Mouse (Mus musculus): ENCODE data around the gene Slc38a3. TPM values are rescaled to one million over a fixed set of nuclear protein-coding genes. Genes with fewer than 3 reads are reported as not detected.

Gene Slc38a3
- polyA plus RNA-seq, 1 experiment from 2014 or later, result 2.9 TPM

GRCm38 (mm10) chr9:107626158-107626843 lies 43.0 kb downstream of the Slc38a3 start:
- H3K27ac ChIP-seq (ENCODE audit: poor library complexity, severe bottlenecking), result peak overlapping the region; percentile 88
- peaks cover 85% of the 10 kb centered on the region for H3K4me1 ChIP-seq (replicated peaks)
- 0 out of 2 replicates have a peak, but pooled peaks have one; percentile 3 for ATAC-seq (ENCODE audit: insufficient number of reproducible peaks, low FRiP score)
- peaks cover 51% of the 10 kb centered on the region for H3K36me3 ChIP-seq
- WGBS, result 50% methylated on average over 15 of the region's 15 CpGs
- peak overlapping the region; percentile 47 for H3K4me2 ChIP-seq
- no peaks in the 10 kb centered on the region for H3K27me3 ChIP-seq (replicated peaks)
- no peaks in the 10 kb centered on the region for H3K9me3 ChIP-seq (replicated peaks)
- H3K9ac ChIP-seq, result peak overlapping the region; percentile 68; the same call in 1 of the 2 replicates
- no peak overlapping the region for H3K4me3 ChIP-seq

- no peak overlapping the region for H3K4me3 ChIP-seq
- no peak overlapping the region for H3K9ac ChIP-seq
- no peaks in the 10 kb centered on the region for H3K27me3 ChIP-seq (replicated peaks)
- H3K27ac ChIP-seq (ENCODE audit: poor library complexity, severe bottlenecking), result peak overlapping the region; percentile 88
- H3K4me1 ChIP-seq (replicated peaks), result peaks cover 84% of the 10 kb centered on the region
- no peak for ATAC-seq (ENCODE audit: insufficient number of reproducible peaks, low FRiP score)
- H3K9me3 ChIP-seq (replicated peaks), result no peaks in the 10 kb centered on the region
- 91% methylated on average over 12 of the region's 12 CpGs for WGBS
- H3K4me2 ChIP-seq, result no peak overlapping the region
- peaks cover 51% of the 10 kb centered on the region for H3K36me3 ChIP-seq
These were observed 43.8 kb downstream of the Slc38a3 start for GRCm38 (mm10) chr9:107625351-107626128.

- H3K9me3 ChIP-seq (replicated peaks), result no peaks in the 10 kb centered on the region
- H3K4me2 ChIP-seq, result no peak overlapping the region
- 0 out of 2 replicates have a peak overlapping the region, but pooled peaks have one; percentile 39 for H3K9ac ChIP-seq
- 86% methylated on average over 3 of the region's 3 CpGs for WGBS
- H3K27me3 ChIP-seq (replicated peaks), result no peaks in the 10 kb centered on the region
- H3K36me3 ChIP-seq, result peaks cover 56% of the 10 kb centered on the region
- no peak for ATAC-seq (ENCODE audit: insufficient number of reproducible peaks, low FRiP score)
- H3K27ac ChIP-seq (ENCODE audit: poor library complexity, severe bottlenecking), result no peak overlapping the region; the same call in 1 of the 2 replicates
- no peak overlapping the region for H3K4me3 ChIP-seq
- peaks cover 84% of the 10 kb centered on the region for H3K4me1 ChIP-seq (replicated peaks)
These were observed 44.4 kb downstream of the Slc38a3 start for GRCm38 (mm10) chr9:107624951-107625350.

- Histone ChIP-seq H3K4me1 (replicated peaks) (peaks cover 84% of the 10 kb centered on the region), H3K9me3 (replicated peaks) (no peaks in the 10 kb centered on the region), H3K9ac (no peak overlapping the region), H3K4me2 (no peak overlapping the region), H3K27ac (ENCODE audit: poor library complexity, severe bottlenecking) (peak overlapping the region; percentile 36; the same call in 1 of the 2 replicates), H3K27me3 (replicated peaks) (no peaks in the 10 kb centered on the region), H3K36me3 (peaks cover 60% of the 10 kb centered on the region), H3K4me3 (no peak overlapping the region)
- 76% methylated on average over 5 of the region's 5 CpGs for WGBS
- no peak for ATAC-seq (ENCODE audit: insufficient number of reproducible peaks, low FRiP score)
These were observed 44.8 kb downstream of the Slc38a3 start for GRCm38 (mm10) chr9:107624539-107624938.

DNA sequence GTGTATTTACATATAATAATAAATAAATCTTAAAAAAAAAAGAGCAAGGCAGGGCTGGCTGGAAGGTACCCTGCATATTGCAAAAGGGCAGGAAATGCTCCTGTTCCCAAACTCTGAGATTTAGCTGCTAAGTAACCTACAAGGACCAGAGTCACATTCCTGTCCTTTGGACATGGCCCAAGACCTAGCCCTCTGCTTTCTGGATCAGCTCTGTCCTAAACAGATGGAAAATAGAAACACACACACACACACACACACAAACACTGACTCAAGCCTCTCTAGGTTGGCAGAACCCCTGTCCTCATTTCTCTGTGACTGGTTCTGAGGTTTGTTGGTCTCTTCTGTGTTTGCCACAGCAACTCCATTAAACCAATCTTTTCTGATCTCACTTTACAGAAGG lies 48.4 kb downstream of the Slc38a3 start:
- H3K27ac ChIP-seq (ENCODE audit: poor library complexity, severe bottlenecking), result 0 out of 2 replicates have a peak overlapping the region, but pooled peaks have one; percentile 94
- no peak for ATAC-seq (ENCODE audit: insufficient number of reproducible peaks, low FRiP score)
- H3K4me3 ChIP-seq, result no peak overlapping the region
- no peaks in the 10 kb centered on the region for H3K9me3 ChIP-seq (replicated peaks)
- H3K4me2 ChIP-seq, result no peak overlapping the region
- H3K4me1 ChIP-seq (replicated peaks), result peaks cover 66% of the 10 kb centered on the region
- no peak overlapping the region for H3K9ac ChIP-seq
- H3K36me3 ChIP-seq, result peaks cover 68% of the 10 kb centered on the region
- H3K27me3 ChIP-seq (replicated peaks), result no peaks in the 10 kb centered on the region

- Histone ChIP-seq H3K36me3 (peaks cover 68% of the 10 kb centered on the region), H3K4me1 (replicated peaks) (peaks cover 64% of the 10 kb centered on the region), H3K27me3 (replicated peaks) (no peaks in the 10 kb centered on the region), H3K9me3 (replicated peaks) (no peaks in the 10 kb centered on the region), H3K27ac (ENCODE audit: poor library complexity, severe bottlenecking) (peak overlapping the region; percentile 94), H3K4me3 (no peak overlapping the region), H3K9ac (peak overlapping the region; percentile 34; the same call in 1 of the 2 replicates), H3K4me2 (peak overlapping the region; percentile 19)
- whole genome bisulfite sequencing, result 28% methylated on average over 13 of the region's 13 CpGs
- ATAC-seq (ENCODE audit: insufficient number of reproducible peaks, low FRiP score), result peak; percentile 61; the same call in 1 of the 2 replicates
These were observed 49.8 kb downstream of the Slc38a3 start for GRCm38 (mm10) chr9:107619546-107619879.

GRCm38 (mm10) chr9:107618778-107619545 lies 50.4 kb downstream of the Slc38a3 start:
- Histone ChIP-seq H3K27me3 (replicated peaks) (no peaks in the 10 kb centered on the region), H3K9me3 (replicated peaks) (no peaks in the 10 kb centered on the region), H3K4me3 (no peak overlapping the region), H3K4me2 (peak overlapping the region; percentile 8; the same call in 1 of the 2 replicates), H3K4me1 (replicated peaks) (peaks cover 63% of the 10 kb centered on the region), H3K27ac (ENCODE audit: poor library complexity, severe bottlenecking) (peak overlapping the region; percentile 94), H3K36me3 (peaks cover 68% of the 10 kb centered on the region), H3K9ac (peak overlapping the region; percentile 32)
- WGBS, result 19% methylated on average over 13 of the region's 13 CpGs
- peak; percentile 85 for ATAC-seq (ENCODE audit: insufficient number of reproducible peaks, low FRiP score)

DNA sequence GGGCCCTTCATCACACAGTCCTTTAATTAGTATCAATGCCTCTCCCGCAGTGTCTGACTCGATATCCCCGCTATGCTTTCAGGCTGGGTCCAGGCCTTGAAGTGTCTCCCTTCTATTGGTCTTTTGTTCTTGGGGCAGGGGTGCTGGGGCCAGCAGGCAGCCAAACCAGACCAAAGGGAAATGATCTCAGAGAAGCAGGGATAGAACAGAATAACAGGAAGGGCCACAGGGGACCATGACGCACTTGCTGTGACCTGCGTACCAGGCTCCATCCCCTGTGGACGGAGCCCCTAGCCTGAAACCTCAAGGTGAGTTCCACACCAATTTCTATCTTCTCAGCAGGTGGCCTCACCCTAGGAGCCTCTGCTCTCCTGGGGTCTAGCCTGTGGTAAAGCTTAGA lies 51.2 kb downstream of the Slc38a3 start:
- no peak for ATAC-seq (ENCODE audit: insufficient number of reproducible peaks, low FRiP score)
- H3K9ac ChIP-seq, result peak overlapping the region; percentile 32; the same call in 1 of the 2 replicates
- 82% methylated on average over 6 of the region's 6 CpGs for WGBS
- H3K9me3 ChIP-seq (replicated peaks), result no peaks in the 10 kb centered on the region
- no peaks in the 10 kb centered on the region for H3K27me3 ChIP-seq (replicated peaks)
- H3K4me1 ChIP-seq (replicated peaks), result peaks cover 62% of the 10 kb centered on the region
- H3K4me3 ChIP-seq, result no peak overlapping the region
- peak overlapping the region; percentile 8; the same call in 1 of the 2 replicates for H3K4me2 ChIP-seq
- H3K27ac ChIP-seq (ENCODE audit: poor library complexity, severe bottlenecking), result peak overlapping the region; percentile 94
- peaks cover 65% of the 10 kb centered on the region for H3K36me3 ChIP-seq

- no peak for ATAC-seq (ENCODE audit: insufficient number of reproducible peaks, low FRiP score)
- WGBS, result 79% methylated on average over 2 of the region's 2 CpGs
- peak overlapping the region; percentile 94; the same call in 1 of the 2 replicates for H3K27ac ChIP-seq (ENCODE audit: poor library complexity, severe bottlenecking)
These were observed 51.9 kb downstream of the Slc38a3 start for GRCm38 (mm10) chr9:107617461-107617860.

GRCm38 (mm10) chr9:107615035-107615434 lies 54.3 kb downstream of the Slc38a3 start:
- Histone ChIP-seq H3K4me2 (no peak overlapping the region), H3K4me3 (no peak overlapping the region), H3K4me1 (replicated peaks) (peaks cover 68% of the 10 kb centered on the region), H3K9me3 (replicated peaks) (no peaks in the 10 kb centered on the region), H3K36me3 (peaks cover 49% of the 10 kb centered on the region), H3K27me3 (replicated peaks) (no peaks in the 10 kb centered on the region), H3K27ac (ENCODE audit: poor library complexity, severe bottlenecking) (0 out of 2 replicates have a peak overlapping the region, but pooled peaks have one; percentile 11), H3K9ac (no peak overlapping the region)
- ATAC-seq (ENCODE audit: insufficient number of reproducible peaks, low FRiP score), result no peak
- 75% methylated on average over 4 of the region's 4 CpGs for WGBS

More at GRCm38 (mm10) chr9:107617461-107617860, 51.9 kb downstream of the Slc38a3 start:
- Histone ChIP-seq H3K27me3 (replicated peaks) (no peaks in the 10 kb centered on the region), H3K9ac (no peak overlapping the region; the same call in 1 of the 2 replicates), H3K4me2 (no peak overlapping the region), H3K4me3 (no peak overlapping the region), H3K4me1 (replicated peaks) (peaks cover 67% of the 10 kb centered on the region), H3K9me3 (replicated peaks) (no peaks in the 10 kb centered on the region), H3K36me3 (peaks cover 60% of the 10 kb centered on the region)

All from heart, embryonic 12.5 days (tissue).